Mouse (Mus musculus): ENCODE results near the gene D5Ertd579e. TPM values are rescaled to one million over a fixed set of nuclear protein-coding genes. Genes with fewer than 3 reads are reported as not detected.

D5Ertd579e gene
- total and polyA plus RNA-seq, 3 experiments = 13.7 to 29.4 (median 22.9) TPM

DNA sequence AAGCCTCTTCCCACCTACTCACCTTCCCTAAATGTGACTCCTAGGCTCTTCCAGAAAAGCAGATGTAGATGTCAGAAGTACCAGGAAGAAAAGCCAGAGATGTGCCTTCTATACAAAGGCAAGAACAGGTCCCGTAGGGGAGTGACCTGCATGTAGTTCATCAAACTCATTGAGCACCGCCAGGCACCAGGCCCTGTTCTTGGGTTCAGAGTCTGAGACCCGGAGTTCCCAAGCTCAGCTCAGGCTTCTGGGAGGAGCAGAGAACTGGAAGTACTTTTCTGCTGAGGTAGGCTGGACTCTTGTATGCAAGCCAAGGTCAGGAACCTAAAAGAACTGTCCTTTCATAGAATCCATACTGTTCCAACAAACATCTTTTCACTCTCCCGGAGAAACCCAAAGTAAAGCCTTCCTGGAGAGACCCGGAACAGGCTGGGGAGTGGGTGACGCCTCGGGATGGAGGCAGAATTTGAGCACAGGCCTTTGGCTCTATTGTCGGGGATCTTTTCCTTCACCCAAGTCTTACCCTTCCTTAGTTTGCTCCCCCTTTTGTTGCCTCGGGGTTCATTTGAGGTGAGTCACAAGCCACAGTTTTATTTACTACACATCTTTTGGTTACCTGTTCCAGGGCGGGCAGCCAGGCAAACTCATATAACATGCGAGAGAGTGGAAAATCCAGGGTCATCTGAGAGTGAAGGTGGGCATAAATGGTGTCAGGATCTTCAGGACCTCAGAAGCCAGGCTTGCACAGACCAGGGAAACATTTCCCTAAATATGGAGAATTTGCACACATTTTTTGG is 878 bp upstream of the D5Ertd579e start:
- no peak for DNase-seq (ENCODE audit: extremely low read depth)
- no peak overlapping the region for H3K27ac ChIP-seq (ENCODE audit: insufficient read depth, low read depth)
- dilution Hi-C loops (cut with MboI; ENCODE audit: extremely low pct_ligation_motif_present, extremely low pct_unique_long_range_greater_than_20kb, low sequenced_read_pairs) (no loop called here), in situ Hi-C loops (cut with MboI; ENCODE audit: low pct_ligation_motif_present, low pct_unique_long_range_greater_than_20kb, low sequenced_read_pairs) (no loop called here)
- peak overlapping the region; percentile 20; the same call in 1 of the 2 replicates for H3K9ac ChIP-seq (ENCODE audit: insufficient read depth, low read depth)
- peaks cover 11 to 49% of the 10 kb centered on the region in 2 experiments for H3K4me1 ChIP-seq (ENCODE audit: control insufficient read depth in 1 of 2, insufficient read depth in 2 of 2)
- TF ChIP-seq CHD1 (IDR thresholded peaks at IDR 0.05; ENCODE audit: low read depth, low read length) (no peak), SMC3 (IDR thresholded peaks at IDR 0.05; ENCODE audit: low read depth, low read length) (no peak), USF2 (conservative IDR thresholded peaks at IDR 0.05; ENCODE audit: low read depth, low read length) (no peak), MEF2A (IDR thresholded peaks at IDR 0.05; ENCODE audit: borderline replicate concordance, low read depth, low read length) (no peak), ZC3H11A (IDR thresholded peaks at IDR 0.05; ENCODE audit: low read depth, low read length) (no peak), NELFE (IDR thresholded peaks at IDR 0.05; ENCODE audit: low read depth, low read length) (no peak), MXI1 (IDR thresholded peaks at IDR 0.05; ENCODE audit: low read depth, low read length) (no peak), POLR2AphosphoS2 (IDR thresholded peaks at IDR 0.05; ENCODE audit: low read depth, low read length) (no peak), ZMIZ1 (IDR thresholded peaks at IDR 0.05; ENCODE audit: low read depth, low read length) (no peak), CHD2 (IDR thresholded peaks at IDR 0.05; ENCODE audit: low read length) (no peak), CTCF (conservative IDR thresholded peaks at IDR 0.05 in 1 of 2, IDR thresholded peaks at IDR 0.05 in 1 of 2; ENCODE audit: low read depth in 2 of 2, low read length in 2 of 2) (no peak), NRF1 (IDR thresholded peaks at IDR 0.05; ENCODE audit: low read depth, low read length) (no peak), PAX5 (IDR thresholded peaks at IDR 0.05; ENCODE audit: low read length) (no peak), GABPA (IDR thresholded peaks at IDR 0.05; ENCODE audit: insufficient replicate concordance, low read depth, low read length) (no peak), KAT2A (IDR thresholded peaks at IDR 0.05; ENCODE audit: insufficient replicate concordance, low read length) (no peak), ELF1 (IDR thresholded peaks at IDR 0.05; ENCODE audit: low read depth, low read length) (no peak), POLR2A (IDR thresholded peaks at IDR 0.05; ENCODE audit: low read depth, low read length) (no peak), IRF4 (IDR thresholded peaks at IDR 0.05; ENCODE audit: low read depth, low read length) (no peak)
- peak overlapping the region; percentile 39 for H3K4me2 ChIP-seq (ENCODE audit: insufficient read depth, low read depth, poor library complexity, severe bottlenecking)
- no peaks in the 10 kb centered on the region for H3K9me3 ChIP-seq (replicated peaks; ENCODE audit: low read length)
- no peaks in the 10 kb centered on the region for H3K27me3 ChIP-seq (replicated peaks)
- H3K79me2 ChIP-seq (replicated peaks; ENCODE audit: control insufficient read depth, extremely low read depth, insufficient read depth, poor library complexity, severe bottlenecking) = peaks cover 25% of the 10 kb centered on the region
- peaks cover 0 to 9% of the 10 kb centered on the region in 2 experiments for H3K36me3 ChIP-seq (replicated peaks in 1 of 2; ENCODE audit: control insufficient read depth in 1 of 2, insufficient read depth in 1 of 2, low read length in 1 of 2)
- H3K4me3 ChIP-seq (replicated peaks in 1 of 3; ENCODE audit: low read depth in 2 of 3, low read length in 2 of 3, poor library complexity in 1 of 3) = peak overlapping the region in 1 of 3 experiments; percentile 79

DNA sequence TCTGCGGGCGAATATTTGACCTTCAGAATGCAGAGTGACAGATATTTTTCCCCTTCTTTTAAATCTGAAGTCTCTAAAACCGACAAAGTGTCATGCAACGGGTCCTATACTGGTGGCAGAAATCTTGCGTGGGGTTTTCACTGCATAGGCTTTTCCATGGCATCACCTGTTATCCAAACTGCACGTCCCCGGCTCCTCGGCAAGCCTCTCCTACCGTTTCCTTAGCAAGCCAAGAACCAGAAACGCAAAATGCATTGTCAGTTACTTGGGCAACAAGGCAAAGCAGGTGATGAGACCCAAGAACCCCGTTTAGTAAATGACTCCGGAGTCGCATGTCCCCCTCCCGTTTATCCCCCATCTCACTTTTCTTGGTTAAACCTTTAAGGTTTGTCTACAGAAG is 819 bp downstream of the D5Ertd579e start:
- H3K9ac ChIP-seq (ENCODE audit: insufficient read depth, low read depth) = peak overlapping the region; percentile 63
- H3K79me2 ChIP-seq (replicated peaks; ENCODE audit: control insufficient read depth, extremely low read depth, insufficient read depth, poor library complexity, severe bottlenecking) = peaks cover 31% of the 10 kb centered on the region
- H3K36me3 ChIP-seq (replicated peaks in 1 of 2; ENCODE audit: control insufficient read depth in 1 of 2, insufficient read depth in 1 of 2, low read length in 1 of 2) = peaks cover 0 to 19% of the 10 kb centered on the region in 2 experiments
- peaks cover 11 to 46% of the 10 kb centered on the region in 2 experiments for H3K4me1 ChIP-seq (ENCODE audit: control insufficient read depth in 1 of 2, insufficient read depth in 2 of 2)
- dilution Hi-C loops (cut with MboI; ENCODE audit: extremely low pct_ligation_motif_present, extremely low pct_unique_long_range_greater_than_20kb, low sequenced_read_pairs) (no loop called here), in situ Hi-C loops (cut with MboI; ENCODE audit: low pct_ligation_motif_present, low pct_unique_long_range_greater_than_20kb, low sequenced_read_pairs) (no loop called here)
- TF ChIP-seq SMC3 (IDR thresholded peaks at IDR 0.05; ENCODE audit: low read depth, low read length) = no peak
- TF ChIP-seq GABPA (IDR thresholded peaks at IDR 0.05; ENCODE audit: insufficient replicate concordance, low read depth, low read length) = no peak
- no peak for TF ChIP-seq POLR2A (IDR thresholded peaks at IDR 0.05; ENCODE audit: low read depth, low read length)
- TF ChIP-seq BHLHE40 (IDR thresholded peaks at IDR 0.05; ENCODE audit: low read depth, low read length) = no peak
- no peak for TF ChIP-seq MXI1 (IDR thresholded peaks at IDR 0.05; ENCODE audit: low read depth, low read length)
- peak overlapping the region; percentile 79 to 94 (median 79) for H3K4me3 ChIP-seq (replicated peaks in 1 of 3; ENCODE audit: low read depth in 2 of 3, low read length in 2 of 3, poor library complexity in 1 of 3)
- H3K4me2 ChIP-seq (ENCODE audit: insufficient read depth, low read depth, poor library complexity, severe bottlenecking) = peak overlapping the region; percentile 64
- no peaks in the 10 kb centered on the region for H3K27me3 ChIP-seq (replicated peaks)
- no peak overlapping the region for H3K27ac ChIP-seq (ENCODE audit: insufficient read depth, low read depth)
- DNase-seq (ENCODE audit: extremely low read depth) = no peak
- H3K9me3 ChIP-seq (replicated peaks; ENCODE audit: low read length) = no peaks in the 10 kb centered on the region

Measured in CH12.LX (cell line).